Mouse (Mus musculus) lung, postnatal 0 days (tissue): ENCODE data around the gene Mlxipl.

Source experiments
- CTCF ChIP-seq: IDR thresholded peaks from 2 replicates; pipeline ENCODE4 v1.5.1; 2016; ENCODE audit warnings: antibody characterized with exemption, mild to moderate bottlenecking
- EP300 ChIP-seq: IDR thresholded peaks from 2 replicates; pipeline ENCODE4 v1.6.1; 2016; ENCODE audit warnings: antibody characterized with exemption, mild to moderate bottlenecking, control low read depth

GRCm38 (mm10) chr5:135066008-135066407 is 23.7 kb upstream of the Mlxipl start:
- TF ChIP-seq EP300: no peak
- TF ChIP-seq CTCF: no peak
